Mouse (Mus musculus): ENCODE results near the gene Ippk. TPM values are rescaled to one million over a fixed set of nuclear protein-coding genes. Genes with fewer than 3 reads are reported as not detected.

Ippk gene
- polyA plus RNA-seq, 1 experiment from 2014 or later: 19.5 TPM

DNA sequence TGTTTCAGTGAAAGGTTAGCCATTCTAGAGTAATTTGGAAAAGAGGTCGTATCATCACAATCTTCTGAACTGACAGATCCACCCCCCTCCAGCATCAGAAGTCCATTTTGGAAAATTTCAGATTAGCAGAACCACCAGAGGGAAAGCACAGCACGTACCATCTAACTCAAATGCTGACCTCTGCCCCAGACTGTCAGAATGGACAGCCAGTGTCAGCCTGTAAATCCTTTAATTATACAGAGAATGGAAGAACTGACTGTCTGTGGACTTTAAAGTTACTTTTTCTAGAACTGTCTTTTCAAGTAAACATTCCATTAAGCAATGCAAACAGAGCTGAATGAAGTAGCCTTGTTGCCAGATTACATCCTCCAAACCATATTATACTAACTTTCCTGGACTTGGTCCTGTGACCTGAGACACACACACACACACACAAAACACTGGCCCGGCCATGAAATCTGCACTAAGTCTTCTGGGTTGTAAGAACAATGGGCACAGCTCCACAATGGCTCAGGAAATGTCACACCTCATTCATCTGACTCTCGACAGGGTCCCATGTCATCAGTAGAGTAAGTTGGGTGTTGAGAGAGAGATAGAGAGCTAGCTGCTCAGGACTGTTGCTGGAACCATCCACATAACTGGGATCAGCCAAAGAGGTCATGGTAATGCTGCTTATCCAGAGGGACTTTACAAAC is 51.1 kb downstream of the Ippk start:
- 0 out of 2 replicates have a peak, but pooled peaks cover 5% of the 10 kb centered on the region for H3K4me1 ChIP-seq (replicated peaks)
- no peak for DNase-seq (ENCODE audit: low spot score)
- WGBS: 63% methylated on average over 4 of the region's 4 CpGs
- no peak overlapping the region for H3K4me3 ChIP-seq
- H3K27me3 ChIP-seq (ENCODE audit: insufficient read depth, poor library complexity, severe bottlenecking): no peaks in the 10 kb centered on the region
- H3K27ac ChIP-seq: no peak overlapping the region
- no peaks in the 10 kb centered on the region for H3K9me3 ChIP-seq
- H3K36me3 ChIP-seq: 0 out of 2 replicates have a peak, but pooled peaks cover 3% of the 10 kb centered on the region

DNA sequence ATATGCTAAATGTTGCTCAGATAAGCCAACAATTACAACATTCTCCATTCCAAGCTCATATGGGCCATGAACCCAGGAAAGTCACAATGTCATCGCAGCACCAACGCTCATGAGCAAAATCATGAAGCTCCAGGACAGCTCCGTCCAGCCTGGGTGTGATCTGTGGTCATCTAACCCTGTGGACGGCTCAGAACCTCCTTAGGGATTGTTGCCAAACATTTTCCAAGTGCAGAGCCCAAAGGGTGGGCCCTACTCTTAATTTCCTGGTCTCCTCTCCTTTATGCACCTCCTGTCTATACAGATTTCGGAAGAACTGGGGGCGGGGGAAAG is 51.6 kb downstream of the Ippk start:
- WGBS: 94% methylated on average over 6 of the region's 6 CpGs
- Histone ChIP-seq H3K36me3 (0 out of 2 replicates have a peak, but pooled peaks cover 3% of the 10 kb centered on the region), H3K27me3 (ENCODE audit: insufficient read depth, poor library complexity, severe bottlenecking) (no peaks in the 10 kb centered on the region), H3K4me3 (no peak overlapping the region), H3K9me3 (no peaks in the 10 kb centered on the region), H3K4me1 (replicated peaks) (0 out of 2 replicates have a peak, but pooled peaks cover 2% of the 10 kb centered on the region), H3K27ac (no peak overlapping the region)
- DNase-seq (ENCODE audit: low spot score): no peak

DNA sequence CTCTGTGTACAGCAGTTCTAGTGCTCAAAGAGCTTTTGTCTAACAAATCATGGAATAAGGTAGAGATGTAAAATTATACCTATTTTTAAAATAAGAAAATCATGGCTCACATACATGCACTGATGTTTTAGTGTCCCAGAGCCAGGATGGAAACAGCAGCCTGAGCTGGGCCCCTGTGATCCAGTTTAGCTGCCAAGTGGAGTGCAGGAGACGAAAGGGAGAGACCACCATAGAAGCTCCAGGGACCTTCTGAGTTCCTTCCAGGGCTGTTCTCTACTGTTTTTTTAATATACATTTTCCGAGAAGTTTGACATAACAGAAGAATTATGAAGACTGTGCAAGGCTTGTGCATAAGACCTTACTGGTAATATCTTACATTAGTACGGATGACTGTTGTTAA is 56.8 kb downstream of the Ippk start:
- WGBS: 91% methylated on average over 3 of the region's 3 CpGs
- 0 out of 2 replicates have a peak, but pooled peaks cover 4% of the 10 kb centered on the region for H3K4me1 ChIP-seq (replicated peaks)
- no peaks in the 10 kb centered on the region for H3K36me3 ChIP-seq
- DNase-seq (ENCODE audit: low spot score): no peak
- H3K9me3 ChIP-seq: no peaks in the 10 kb centered on the region
- no peaks in the 10 kb centered on the region for H3K27me3 ChIP-seq (ENCODE audit: insufficient read depth, poor library complexity, severe bottlenecking)
- no peak overlapping the region for H3K4me3 ChIP-seq
- H3K27ac ChIP-seq: no peak overlapping the region

DNA sequence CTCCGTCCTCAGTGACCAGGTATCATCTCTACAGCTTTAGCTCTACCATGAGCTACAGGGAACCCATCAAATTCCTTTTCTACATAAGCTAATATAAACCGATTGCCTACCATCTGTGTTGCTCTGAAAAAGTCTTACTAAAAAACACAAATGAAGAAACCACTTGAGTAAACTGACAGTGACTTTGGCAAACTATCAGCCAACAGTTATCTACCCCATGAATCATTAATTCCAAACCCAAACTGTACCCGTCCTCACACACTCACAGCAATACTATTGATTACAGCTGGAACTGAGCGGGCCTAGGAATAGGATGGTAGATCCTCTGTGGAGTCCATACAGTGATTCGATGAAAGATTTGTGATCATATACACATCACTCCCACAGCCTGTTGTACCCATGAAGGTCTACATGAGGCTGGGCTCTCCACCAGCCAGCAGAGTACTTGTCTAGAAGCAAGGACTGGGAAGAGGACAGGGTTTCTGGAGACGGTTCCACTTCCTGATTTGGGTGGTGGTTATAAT is 57.9 kb downstream of the Ippk start:
- 92% methylated on average over 6 of the region's 6 CpGs for WGBS
- no peaks in the 10 kb centered on the region for H3K27me3 ChIP-seq (ENCODE audit: insufficient read depth, poor library complexity, severe bottlenecking)
- no peak for DNase-seq (ENCODE audit: low spot score)
- no peaks in the 10 kb centered on the region for H3K9me3 ChIP-seq
- H3K27ac ChIP-seq: no peak overlapping the region
- H3K4me3 ChIP-seq: no peak overlapping the region
- 0 out of 2 replicates have a peak, but pooled peaks cover 4% of the 10 kb centered on the region for H3K4me1 ChIP-seq (replicated peaks)
- no peaks in the 10 kb centered on the region for H3K36me3 ChIP-seq

DNA sequence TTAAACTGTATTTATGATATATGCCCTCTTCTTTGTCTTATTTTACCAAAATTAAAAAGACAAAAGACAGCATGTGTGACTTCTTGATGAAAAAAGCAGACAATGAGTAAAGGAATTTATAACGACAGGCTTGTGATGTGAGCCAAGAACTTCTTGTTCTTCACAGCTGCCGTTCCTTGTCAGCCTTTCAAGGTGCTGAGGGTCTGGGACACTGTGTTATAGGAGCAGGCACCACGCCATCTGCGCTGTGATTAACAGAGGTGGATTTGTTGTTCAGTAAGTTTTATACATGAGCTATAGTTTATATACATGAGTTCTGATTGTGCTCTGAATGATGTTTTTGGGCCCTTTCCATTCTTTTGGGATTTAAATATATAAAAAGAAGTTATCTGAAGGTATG is 58.4 kb downstream of the Ippk start:
- H3K4me3 ChIP-seq: no peak overlapping the region
- WGBS: 88% methylated on average over 4 of the region's 4 CpGs
- DNase-seq (ENCODE audit: low spot score): no peak
- no peaks in the 10 kb centered on the region for H3K9me3 ChIP-seq
- no peaks in the 10 kb centered on the region for H3K27me3 ChIP-seq (ENCODE audit: insufficient read depth, poor library complexity, severe bottlenecking)
- no peak overlapping the region for H3K27ac ChIP-seq
- H3K4me1 ChIP-seq (replicated peaks): 0 out of 2 replicates have a peak, but pooled peaks cover 4% of the 10 kb centered on the region
- no peaks in the 10 kb centered on the region for H3K36me3 ChIP-seq

DNA sequence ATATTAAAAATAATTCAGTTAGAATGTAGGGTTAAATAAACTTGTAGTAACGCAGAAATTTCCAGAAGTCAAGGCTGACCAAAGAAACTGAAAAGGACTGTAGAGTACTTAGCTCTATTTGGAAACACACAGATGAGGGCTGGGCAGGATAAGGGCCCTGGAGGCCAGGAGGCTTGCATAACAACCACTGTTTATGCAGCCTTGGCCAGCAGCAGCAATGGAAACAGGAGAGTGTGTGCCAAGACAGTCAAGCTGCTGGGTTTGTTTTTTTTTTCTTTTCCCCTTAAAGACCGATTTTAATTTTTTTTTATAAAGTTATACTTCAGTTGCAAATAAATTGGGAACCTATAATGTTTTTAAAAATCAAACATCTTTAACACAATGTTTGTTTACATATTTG is 59.0 kb downstream of the Ippk start:
- no peak overlapping the region for H3K4me3 ChIP-seq
- 0 out of 2 replicates have a peak, but pooled peaks cover 4% of the 10 kb centered on the region for H3K4me1 ChIP-seq (replicated peaks)
- no peak overlapping the region for H3K27ac ChIP-seq
- H3K9me3 ChIP-seq: no peaks in the 10 kb centered on the region
- WGBS: 83% methylated on average over 2 of the region's 2 CpGs
- H3K27me3 ChIP-seq (ENCODE audit: insufficient read depth, poor library complexity, severe bottlenecking): no peaks in the 10 kb centered on the region
- no peak for DNase-seq (ENCODE audit: low spot score)
- H3K36me3 ChIP-seq: no peaks in the 10 kb centered on the region

DNA sequence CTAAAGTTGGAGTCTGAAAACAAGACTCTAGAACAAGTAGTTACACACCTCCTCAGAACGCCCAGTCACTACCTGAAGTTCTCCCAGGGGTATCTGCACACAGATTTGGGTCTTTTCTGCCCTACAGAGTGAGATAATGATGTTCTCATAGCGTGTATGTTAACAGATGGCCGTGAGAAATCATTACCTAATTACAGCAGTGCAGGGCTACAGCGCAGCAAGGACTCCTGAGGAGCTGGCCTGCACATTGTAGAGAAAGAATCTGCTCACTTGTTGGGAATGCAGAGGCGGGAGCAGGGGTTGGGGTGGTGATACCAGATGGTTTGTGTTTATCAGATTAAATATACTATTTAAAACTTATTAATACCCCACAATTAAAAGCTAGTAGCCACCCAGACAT is 59.5 kb downstream of the Ippk start:
- H3K27me3 ChIP-seq (ENCODE audit: insufficient read depth, poor library complexity, severe bottlenecking): no peaks in the 10 kb centered on the region
- no peak for DNase-seq (ENCODE audit: low spot score)
- H3K4me1 ChIP-seq (replicated peaks): 0 out of 2 replicates have a peak, but pooled peaks cover 4% of the 10 kb centered on the region
- no peak overlapping the region for H3K27ac ChIP-seq
- H3K9me3 ChIP-seq: no peaks in the 10 kb centered on the region
- no peak overlapping the region for H3K4me3 ChIP-seq
- 74% methylated on average over 5 of the region's 5 CpGs for WGBS
- H3K36me3 ChIP-seq: no peaks in the 10 kb centered on the region

DNA sequence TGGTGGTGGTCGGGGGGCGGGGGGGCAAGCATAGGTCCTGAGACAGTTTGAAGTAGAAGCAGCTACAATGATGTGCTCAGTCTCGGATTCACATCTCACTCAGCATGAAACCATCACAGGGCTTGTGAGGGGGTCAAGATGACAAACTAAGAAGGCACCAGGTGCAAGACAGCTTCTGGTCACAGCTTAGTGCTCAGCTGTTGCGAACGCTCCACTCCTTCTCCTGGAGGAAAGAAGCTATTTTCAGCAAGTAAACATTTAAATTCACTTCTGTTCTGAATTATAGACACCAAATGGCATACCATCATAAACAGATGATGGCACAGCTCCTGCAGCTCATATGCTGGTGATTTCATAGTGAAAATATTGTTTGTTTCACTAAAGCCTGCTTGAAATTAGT is 64.3 kb downstream of the Ippk start:
- no peaks in the 10 kb centered on the region for H3K9me3 ChIP-seq
- 0 out of 2 replicates have a peak, but pooled peaks cover 4% of the 10 kb centered on the region for H3K4me1 ChIP-seq (replicated peaks)
- no peaks in the 10 kb centered on the region for H3K36me3 ChIP-seq
- no peak overlapping the region for H3K27ac ChIP-seq
- WGBS: 87% methylated on average over 5 of the region's 5 CpGs
- no peaks in the 10 kb centered on the region for H3K27me3 ChIP-seq (ENCODE audit: insufficient read depth, poor library complexity, severe bottlenecking)
- H3K4me3 ChIP-seq: no peak overlapping the region
- no peak for DNase-seq (ENCODE audit: low spot score)

DNA sequence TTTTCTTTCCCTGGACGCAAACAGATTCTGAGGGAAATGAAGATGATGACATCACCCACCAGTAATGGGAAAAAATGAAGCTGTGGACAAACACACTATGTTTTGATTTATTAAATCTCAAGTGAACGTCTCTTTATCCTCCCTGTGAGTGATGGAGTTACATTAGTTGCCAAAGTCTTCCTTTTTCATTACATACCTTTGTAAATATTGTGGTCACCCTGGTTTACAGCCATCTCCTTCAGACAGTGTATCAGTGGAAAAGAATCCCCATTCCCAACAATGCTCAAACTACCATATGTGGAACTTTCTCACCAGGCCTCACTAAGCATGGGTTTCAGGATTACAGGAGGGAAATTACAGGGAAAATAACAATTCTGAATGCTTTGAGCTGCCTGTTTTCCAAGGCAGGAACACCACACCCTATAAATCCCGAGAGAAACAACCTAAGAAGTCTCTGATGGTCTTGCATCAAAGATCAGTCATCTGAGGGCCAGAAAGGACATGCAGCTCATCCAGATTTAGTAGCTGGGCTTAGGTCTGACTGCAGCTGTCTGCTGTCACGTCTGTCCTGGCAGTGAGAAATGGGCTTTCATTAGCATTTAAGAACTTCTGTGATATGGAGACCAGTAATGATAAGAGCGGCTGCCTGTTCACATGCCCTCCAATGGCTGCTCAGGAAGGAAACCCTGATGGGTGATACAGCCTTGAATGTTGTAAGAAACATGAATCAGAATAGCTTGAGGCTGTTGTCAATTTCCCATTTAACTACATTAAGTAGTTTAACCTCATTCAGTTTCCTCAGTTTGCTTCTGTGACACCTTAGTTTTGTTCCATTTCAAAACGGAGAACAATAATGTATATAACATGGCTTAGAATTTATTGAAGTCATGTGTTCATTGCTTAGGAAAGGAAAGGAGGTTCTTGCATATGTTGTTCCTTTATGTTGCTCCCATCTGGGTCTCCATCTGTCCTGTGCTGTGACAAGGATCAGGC is 71.6 kb downstream of the Ippk start, which contains the start of gene Tes3-ps:
TSS of gene Tes3-ps (plus strand) at position 943 of the 993 bp plus-strand sequence.
- Histone ChIP-seq H3K27me3 (ENCODE audit: insufficient read depth, poor library complexity, severe bottlenecking) (no peaks in the 10 kb centered on the region), H3K27ac (no peak within 1 kb of the TSS), H3K9me3 (no peaks in the 10 kb centered on the region), H3K4me1 (replicated peaks) (no peaks in the 10 kb centered on the region), H3K36me3 (no peaks in the 10 kb centered on the region), H3K4me3 (no peak within 1 kb of the TSS)
- no peak for DNase-seq (ENCODE audit: low spot score)
- 84% methylated on average over 6 of the region's 6 CpGs for WGBS

DNA sequence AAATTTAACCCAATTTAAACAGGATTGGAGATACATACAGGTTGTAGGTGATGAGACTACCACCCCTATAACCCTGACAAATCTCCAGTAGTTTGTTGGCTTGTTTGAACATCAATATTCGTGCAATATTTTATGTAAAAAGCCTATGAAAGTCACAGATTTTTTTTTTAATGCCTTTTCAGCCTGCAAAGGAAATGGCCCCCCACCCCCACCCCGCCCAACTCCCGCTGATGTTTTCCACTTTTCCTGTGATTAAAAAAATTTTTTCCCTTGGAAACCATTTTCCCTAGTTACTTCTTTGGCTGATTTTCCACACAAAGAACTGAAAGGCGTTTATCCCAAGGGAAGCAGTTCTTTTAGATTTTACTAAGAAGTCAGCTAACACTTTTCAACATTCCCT is 83.5 kb downstream of the Ippk start, which contains the start of gene Ecm2:
TSS of gene Ecm2 (plus strand) at position 301 of the 400 bp plus-strand sequence.
- 54% methylated on average over 4 of the region's 4 CpGs for WGBS
- Histone ChIP-seq H3K27ac (no peak within 1 kb of the TSS), H3K4me3 (no peak within 1 kb of the TSS), H3K36me3 (no peaks in the 10 kb centered on the region), H3K4me1 (replicated peaks) (no peaks in the 10 kb centered on the region), H3K27me3 (ENCODE audit: insufficient read depth, poor library complexity, severe bottlenecking) (no peaks in the 10 kb centered on the region), H3K9me3 (no peaks in the 10 kb centered on the region)
- no peak for DNase-seq (ENCODE audit: low spot score)

DNA sequence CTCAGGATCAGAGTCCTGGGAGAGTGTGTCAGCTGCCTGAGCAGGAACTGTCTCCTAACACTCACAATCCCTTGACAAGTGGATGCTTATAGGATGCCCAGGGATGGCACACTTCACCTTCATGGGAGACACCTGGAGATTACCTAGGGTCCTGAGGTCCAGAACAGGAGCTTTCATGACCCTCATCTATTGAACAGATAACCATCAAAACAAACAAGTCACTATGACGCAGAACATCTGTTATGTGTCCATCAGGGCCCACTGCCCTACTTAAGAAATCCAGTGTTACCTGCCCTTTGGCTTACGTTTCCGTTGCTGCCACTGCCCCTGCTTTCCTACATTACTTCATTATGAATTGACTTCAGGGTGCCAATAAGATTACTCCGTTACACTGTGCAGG is 84.7 kb downstream of the Ippk start:
- WGBS: 88% methylated on average over 4 of the region's 4 CpGs
- Histone ChIP-seq H3K27ac (no peak overlapping the region), H3K36me3 (no peaks in the 10 kb centered on the region), H3K9me3 (no peaks in the 10 kb centered on the region), H3K27me3 (ENCODE audit: insufficient read depth, poor library complexity, severe bottlenecking) (no peaks in the 10 kb centered on the region), H3K4me3 (no peak overlapping the region), H3K4me1 (replicated peaks) (no peaks in the 10 kb centered on the region)
- DNase-seq (ENCODE audit: low spot score): no peak

DNA sequence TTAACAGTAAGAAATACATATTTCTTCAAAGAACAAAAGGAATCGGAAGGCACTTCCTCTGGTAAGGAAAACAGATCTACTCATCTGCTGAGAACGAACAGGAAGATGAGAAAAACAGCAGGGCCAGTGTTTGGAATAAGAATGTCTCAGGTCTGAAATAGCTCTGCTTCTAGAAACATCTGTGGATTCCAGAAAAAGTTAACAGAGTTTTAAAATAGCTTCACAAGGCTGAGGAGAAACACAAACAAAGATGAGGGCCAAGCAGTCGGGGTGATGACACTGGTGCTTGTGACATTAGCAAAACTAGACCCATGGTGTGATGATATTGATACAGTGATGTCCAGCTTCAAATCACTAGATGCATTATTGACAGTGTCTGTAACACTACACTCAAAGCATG is 86.1 kb downstream of the Ippk start:
- no peak overlapping the region for H3K27ac ChIP-seq
- WGBS: 79% methylated on average over 3 of the region's 3 CpGs
- H3K36me3 ChIP-seq: no peaks in the 10 kb centered on the region
- H3K4me1 ChIP-seq (replicated peaks): no peaks in the 10 kb centered on the region
- H3K9me3 ChIP-seq: no peaks in the 10 kb centered on the region
- H3K4me3 ChIP-seq: no peak overlapping the region
- no peak for DNase-seq (ENCODE audit: low spot score)
- H3K27me3 ChIP-seq (ENCODE audit: insufficient read depth, poor library complexity, severe bottlenecking): no peaks in the 10 kb centered on the region

All from hindbrain, embryonic 10.5 days (tissue).